Mouse (Mus musculus): ENCODE data around the gene Pip5kl1. TPM values are rescaled to one million over a fixed set of nuclear protein-coding genes. Genes with fewer than 3 reads are reported as not detected.

The Pip5kl1 gene
- total RNA-seq, 2 experiments from 2014 or later, result 4.4 to 7.2 TPM

DNA sequence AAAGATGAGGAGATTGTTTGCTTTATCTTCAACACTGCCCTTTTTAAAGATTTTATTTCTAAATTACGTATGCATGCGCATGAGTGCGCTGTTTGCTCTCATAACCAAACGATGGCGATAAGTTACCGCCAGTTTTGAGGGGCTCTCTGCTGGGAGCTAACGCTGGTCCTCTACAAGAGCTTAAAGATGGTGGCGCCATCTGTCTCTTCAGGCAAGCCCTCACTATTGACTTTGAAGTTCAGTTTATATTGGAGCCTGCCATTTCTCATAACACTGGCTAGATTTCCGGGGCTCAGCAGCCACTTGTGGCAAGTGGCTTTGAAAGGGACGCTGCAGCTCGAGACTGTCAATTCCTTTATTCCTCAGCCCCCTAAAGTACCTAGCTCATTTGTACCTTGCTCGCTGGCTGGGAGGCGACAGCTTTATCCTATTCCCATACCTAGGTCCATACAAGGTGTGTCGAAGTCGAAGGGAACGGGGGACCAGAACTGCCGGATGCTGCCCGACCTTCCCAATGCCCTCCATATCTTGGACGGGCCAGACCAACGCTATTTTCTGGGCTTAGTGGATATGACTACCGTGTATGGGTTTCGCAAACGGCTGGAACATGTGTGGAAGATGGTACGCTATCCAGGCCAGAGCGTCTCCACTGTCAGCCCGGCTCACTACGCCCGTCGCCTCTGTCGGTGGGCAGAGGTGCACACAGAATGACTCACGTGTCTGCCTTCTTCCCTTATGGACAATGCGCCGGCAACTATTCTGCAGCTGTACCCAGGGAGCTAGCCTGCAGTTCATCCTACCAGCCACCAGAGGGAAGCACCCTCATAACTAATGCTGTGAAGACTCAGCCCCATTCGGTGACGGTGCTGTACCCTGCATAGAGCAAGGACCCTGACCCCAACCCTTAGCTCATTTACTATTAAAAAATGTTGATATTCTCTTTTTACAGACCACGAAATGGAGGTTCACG, 8.5 kb downstream of the Pip5kl1 start:
- DNase-seq (ENCODE audit: low spot score in 2 of 2), result peak; percentile 83 to 90

DNA sequence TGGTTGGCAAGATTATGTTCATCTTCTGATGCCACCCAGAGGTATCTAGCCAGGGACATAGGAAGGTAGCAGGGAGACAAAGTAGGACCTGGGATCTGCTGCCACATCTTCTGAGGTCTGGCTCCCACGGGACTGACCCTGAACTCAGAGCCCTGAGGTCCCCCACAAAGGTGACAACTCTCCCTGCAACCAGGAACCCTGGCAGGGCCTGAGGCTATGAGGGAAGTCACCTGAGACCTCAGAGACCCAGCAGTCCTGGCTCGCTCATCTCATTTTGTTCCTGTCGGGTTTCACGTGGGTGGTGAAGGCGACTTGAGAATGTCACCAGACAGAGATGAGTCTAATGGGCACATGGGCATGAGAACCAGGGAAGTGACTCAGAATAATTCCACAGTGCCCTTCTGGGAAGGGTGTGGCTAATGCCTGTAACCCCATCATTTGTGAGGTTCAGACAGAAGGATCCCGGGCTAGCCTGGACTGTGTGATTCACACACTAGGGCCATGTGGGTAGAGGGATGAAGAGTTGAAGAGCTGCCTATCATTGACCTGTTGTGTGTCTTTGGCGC, 10.6 kb downstream of the Pip5kl1 start:
- DNase-seq (ENCODE audit: low spot score in 2 of 2), result no peak

DNA sequence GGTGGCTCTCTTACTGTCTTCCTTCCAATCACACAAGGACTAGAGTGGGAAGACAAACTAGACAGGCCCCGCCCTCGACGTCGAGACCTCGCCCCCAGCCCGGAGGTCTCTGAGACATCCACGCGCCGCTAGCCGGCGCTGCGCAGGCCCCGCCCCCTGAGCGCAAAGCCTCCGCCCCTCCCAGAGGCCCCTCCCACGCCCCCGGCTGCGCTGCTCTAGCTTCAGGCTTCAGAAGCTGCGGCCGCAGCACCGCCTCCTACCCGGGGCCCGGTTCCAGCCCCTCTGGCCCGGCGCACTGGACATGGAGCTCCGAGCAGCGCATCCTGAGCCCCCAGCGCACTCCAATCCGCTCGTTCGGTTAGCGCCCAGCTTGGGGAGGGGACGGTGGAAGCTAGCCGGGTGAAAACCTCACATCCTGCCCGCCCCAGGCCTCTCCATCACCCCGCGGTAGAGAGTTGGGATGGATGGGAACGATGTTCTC, 12.3 kb downstream of the Pip5kl1 start, which contains the start of gene St6galnac4:
St6galnac4 (plus strand) TSS at position 225 of the 481 bp plus-strand sequence.
- DNase-seq (ENCODE audit: low spot score in 2 of 2), result peak; percentile 82 to 89

DNA sequence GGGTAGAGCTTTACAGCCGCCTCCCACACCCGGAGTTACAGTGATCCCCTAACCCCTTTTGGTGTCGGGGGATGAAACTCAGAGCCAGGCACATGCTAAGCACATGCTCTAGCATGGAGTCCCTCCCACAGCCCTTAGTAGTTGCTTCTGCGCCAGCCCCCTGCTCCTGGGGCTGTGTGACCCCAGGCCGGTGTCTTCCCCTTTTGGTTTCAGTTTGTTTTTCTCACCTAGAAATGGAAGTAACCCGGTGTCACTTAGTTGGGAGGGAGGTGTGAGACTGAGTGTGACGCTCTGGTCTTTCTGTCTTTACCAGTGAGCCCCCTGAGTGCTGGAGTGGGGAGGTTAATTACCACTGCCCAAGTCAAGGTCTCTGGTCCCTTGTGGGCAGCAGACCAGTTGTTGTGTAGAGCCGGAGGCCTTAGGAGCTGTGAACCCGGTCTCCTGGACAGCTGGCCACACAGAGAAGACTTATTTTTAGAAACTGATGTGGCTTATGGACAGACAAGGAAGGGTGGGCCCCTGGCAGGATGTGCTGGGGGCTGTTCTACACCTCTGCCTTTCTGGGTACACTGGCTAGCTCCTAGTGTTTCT, 13.2 kb downstream of the Pip5kl1 start:
- no peak for DNase-seq (ENCODE audit: low spot score in 2 of 2)

DNA sequence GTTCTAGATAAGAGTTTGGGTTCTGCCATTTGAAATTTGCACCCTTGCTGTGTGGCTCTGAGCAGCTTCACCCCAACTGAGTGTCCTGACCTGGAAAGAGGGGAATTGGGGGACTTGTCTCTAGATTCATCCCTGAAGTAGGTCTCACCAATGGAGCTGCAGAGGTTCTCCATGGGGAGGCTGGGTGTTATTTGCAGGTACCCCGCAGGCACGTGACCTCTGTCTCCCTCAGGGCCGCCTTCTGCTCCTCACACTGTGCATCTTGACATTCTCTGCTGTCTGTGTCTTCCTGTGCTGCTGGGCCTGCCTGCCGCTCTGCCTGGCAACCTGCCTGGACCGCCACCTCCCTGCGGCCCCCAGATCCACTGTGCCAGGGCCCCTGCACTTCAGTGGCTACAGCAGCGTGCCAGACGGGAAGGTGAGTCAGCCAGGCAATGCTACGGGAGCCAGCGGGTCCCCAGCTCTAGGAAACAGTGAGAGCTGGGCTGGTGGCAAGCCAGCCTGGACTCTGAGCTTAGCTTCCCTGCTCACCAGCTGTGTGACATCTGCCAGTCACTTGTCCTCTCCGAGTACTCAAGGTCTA, 14.7 kb downstream of the Pip5kl1 start:
- no peak for DNase-seq (ENCODE audit: low spot score in 2 of 2)

DNA sequence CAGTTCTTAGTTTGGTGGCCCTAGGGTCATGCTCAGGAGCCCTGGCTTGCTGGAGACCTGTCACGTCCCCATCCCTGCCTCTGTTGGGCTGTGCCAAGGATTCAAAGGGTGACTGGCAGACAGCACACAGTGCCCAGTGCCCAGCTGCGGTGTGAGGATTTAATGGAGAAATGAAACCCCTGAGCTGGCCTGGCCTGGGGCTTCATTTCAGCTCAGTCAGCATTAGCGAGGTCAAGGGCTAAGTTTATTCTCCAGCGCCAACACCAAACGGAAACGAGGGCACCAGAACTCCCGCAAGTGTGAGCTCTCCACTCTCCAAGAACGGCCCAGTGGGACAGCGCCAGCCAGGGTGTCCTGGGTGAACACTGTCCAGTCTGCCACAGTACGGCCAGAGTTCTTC, 15.6 kb downstream of the Pip5kl1 start:
- DNase-seq (ENCODE audit: low spot score in 2 of 2), result no peak

DNA sequence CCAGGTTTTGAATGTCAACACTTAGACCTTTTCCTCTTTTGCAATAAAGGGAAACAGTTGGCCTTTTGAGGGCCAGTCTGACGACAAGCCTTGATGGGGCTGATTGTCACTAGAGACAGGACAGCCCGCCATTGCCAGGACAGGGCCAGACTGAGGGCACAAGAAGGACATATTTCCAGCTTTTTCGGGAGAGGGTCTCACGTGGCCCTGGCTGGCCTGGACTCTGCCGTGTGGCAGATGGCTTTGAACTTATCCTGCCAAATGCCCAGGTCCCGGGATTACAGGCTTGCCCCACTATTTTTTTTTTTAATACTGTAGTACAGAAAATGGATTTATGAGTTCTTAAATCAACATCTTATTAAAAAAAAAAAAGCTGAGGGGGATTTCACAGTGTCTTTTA, 16.7 kb downstream of the Pip5kl1 start:
- DNase-seq (ENCODE audit: low spot score in 2 of 2), result no peak

DNA sequence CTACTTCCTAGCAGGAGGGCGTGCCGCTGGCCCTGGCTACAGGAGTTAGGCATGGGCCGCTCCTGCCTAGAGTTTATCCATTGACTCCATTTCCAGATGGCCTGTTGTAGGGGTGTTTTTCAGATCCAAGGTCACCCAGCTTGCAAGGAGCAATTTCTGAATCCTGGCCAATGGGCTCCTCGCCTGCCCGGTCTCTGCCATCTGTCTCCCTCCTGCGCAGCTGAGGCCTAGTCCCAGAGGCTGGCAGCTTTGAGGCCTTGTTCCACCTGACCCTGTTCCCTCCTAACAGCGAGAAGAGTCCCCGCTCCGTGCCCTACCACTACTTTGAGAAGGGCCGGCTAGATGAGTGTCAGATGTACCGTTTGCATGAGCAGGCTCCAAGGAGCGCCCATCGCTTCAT, 22.1 kb downstream of the Pip5kl1 start:
- no peak for DNase-seq (ENCODE audit: low spot score in 2 of 2)

DNA sequence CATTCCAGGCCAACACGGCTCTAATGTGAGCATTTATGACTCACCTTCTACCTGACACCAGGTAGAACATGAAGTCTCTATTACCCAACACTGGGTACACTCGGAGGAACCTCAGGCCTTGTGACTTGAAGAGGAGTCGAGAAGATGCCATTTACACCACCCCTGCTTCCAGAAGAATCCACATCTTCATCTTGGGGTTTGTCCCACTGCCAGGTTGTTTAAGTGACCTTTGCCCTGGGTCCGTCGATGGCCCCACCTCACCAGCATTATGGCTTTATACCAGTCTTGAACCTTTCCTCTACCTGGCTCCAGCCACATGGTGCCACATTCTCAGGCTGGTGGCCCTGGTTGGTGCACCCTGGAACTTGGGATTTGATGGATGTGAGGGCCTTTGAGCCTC, 22.7 kb downstream of the Pip5kl1 start:
- no peak for DNase-seq (ENCODE audit: low spot score in 2 of 2)

DNA sequence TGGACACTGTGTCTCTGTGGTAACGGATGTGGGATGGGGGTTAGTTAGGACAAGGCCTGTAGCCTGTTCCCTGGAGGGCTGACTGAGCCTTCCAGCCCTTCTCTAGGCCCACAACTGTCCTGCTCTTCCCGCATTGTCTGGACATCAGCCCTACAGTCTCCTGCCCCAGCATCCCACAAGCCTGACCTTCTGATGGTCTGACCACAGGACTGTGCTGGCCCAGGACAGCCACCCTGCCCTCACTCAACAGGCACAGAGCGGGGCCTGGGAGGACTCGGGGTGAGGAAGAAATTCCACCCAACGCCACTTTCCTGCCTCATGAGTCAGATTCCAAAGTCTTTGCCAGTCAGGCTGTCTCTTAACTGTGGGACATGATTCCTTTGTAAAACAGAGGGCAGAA, 23.1 kb downstream of the Pip5kl1 start:
- DNase-seq (ENCODE audit: low spot score in 2 of 2), result no peak

DNA sequence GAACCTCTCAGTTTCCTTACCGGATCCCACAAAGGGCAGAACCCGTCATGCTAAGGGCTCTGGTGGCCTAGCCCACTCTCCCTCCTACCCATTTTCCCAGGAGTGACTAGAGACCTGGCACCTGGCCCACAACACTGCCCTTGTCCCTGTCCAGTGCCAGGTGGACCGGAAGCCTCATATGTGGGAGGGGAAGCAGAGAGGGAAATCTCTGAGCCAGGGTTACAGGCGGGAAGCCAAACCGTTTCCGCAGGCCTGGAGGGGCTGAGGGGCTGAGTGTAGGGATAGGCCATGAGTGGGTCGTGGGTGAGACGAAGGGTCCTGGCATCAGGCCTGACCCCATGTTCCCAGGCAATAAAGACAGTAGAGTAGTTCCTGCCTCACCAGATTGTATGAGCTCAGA, 23.9 kb downstream of the Pip5kl1 start:
- no peak for DNase-seq (ENCODE audit: low spot score in 2 of 2)

DNA sequence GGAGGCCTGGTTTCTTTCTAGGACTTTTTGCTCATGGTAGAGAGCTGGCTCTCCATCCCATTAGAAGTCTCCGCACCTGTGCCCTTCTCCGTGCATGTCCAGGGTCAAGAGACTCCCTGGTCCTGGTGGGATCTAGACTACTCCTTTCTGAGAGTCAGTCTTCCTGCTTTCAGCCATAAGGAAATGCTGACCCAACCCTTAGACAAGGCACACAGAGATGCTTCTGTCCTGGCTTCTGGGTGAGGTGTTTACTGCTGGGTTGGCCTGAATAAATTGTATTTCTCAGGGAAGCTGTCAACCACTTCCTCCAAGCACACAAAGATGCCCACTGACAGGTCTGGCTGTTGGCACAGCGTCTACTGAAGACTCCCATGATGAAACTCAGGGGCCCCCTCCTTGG, 24.8 kb downstream of the Pip5kl1 start, which contains the start of gene St6galnac6:
St6galnac6 (plus strand) TSS at position 301 of the 400 bp plus-strand sequence.
- no peak for DNase-seq (ENCODE audit: low spot score in 2 of 2)

DNA sequence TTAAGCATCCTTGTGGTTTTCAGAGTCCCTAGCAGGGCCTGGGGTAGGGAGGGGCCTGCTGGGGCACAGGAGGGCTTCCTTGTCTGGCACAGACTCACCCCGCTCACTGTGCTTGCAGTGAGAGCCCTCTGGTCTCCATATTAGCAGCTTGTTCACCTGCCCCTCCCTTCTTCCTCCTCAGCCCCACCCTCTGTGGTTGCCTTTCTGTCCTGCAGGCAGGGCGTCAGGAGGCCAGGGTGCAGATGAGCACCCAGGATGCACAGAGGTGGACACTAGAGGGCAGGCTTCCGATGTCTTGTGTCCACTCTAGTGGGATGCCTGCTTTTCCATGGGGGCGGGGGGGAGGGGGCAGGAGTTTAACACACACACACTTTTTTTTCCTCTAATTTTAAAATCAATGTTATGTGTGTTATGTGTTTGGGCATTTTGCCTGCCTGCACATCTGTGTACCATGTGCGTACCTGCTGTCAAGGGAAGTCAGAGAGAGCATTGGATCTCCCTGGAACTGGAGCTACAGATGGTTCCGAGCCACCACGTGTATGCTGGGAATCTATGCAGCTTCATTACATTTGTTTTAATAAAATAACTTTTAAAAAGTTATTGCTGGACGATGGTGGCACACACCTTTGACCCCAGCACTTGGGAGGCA, 26.9 kb downstream of the Pip5kl1 start:
- no peak for DNase-seq (ENCODE audit: low spot score in 2 of 2)

DNA sequence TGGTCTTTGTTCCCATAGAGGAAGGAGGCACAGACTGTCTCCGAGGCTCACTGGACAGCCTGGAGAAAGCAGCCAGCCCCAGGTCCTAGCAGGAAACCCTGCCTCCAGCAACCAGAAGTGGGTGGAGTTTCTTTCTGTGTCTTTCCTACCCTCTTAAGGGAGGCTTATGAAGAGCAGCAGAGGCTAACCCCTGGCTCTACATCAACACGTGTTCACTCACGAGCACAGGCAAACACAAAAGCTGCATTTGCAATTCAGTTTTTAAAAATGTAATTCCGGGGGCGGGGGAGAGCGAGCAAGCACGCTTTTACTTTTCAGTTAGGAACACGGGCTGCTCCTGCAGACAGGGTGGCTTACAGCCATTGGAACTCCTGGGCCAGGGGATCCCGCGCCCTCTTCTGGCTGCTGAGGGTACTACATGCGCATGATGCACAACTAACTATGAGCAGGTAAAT, 28.0 kb downstream of the Pip5kl1 start:
- peak; percentile 88 to 94 for DNase-seq (ENCODE audit: low spot score in 2 of 2)

DNA sequence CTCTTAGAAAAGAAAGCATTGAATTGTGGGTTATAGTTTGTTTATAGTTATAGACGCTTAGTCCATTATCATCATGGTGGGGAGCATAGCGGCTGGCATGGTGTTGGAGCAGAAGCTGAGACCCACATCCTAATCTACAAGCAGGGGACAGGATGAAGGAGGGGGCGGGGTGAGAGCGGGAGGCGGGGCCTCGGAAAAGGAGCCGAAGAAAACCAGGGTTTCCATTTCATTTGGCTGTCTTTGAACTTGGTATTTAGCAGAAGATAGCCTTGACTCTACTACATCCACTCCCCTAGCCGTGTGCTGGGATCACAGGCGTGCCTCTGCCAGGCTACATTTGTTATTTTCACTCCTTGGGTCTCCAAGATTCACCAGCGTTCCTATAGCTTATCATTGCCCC, 30.0 kb downstream of the Pip5kl1 start:
- DNase-seq (ENCODE audit: low spot score in 2 of 2), result no peak

DNA sequence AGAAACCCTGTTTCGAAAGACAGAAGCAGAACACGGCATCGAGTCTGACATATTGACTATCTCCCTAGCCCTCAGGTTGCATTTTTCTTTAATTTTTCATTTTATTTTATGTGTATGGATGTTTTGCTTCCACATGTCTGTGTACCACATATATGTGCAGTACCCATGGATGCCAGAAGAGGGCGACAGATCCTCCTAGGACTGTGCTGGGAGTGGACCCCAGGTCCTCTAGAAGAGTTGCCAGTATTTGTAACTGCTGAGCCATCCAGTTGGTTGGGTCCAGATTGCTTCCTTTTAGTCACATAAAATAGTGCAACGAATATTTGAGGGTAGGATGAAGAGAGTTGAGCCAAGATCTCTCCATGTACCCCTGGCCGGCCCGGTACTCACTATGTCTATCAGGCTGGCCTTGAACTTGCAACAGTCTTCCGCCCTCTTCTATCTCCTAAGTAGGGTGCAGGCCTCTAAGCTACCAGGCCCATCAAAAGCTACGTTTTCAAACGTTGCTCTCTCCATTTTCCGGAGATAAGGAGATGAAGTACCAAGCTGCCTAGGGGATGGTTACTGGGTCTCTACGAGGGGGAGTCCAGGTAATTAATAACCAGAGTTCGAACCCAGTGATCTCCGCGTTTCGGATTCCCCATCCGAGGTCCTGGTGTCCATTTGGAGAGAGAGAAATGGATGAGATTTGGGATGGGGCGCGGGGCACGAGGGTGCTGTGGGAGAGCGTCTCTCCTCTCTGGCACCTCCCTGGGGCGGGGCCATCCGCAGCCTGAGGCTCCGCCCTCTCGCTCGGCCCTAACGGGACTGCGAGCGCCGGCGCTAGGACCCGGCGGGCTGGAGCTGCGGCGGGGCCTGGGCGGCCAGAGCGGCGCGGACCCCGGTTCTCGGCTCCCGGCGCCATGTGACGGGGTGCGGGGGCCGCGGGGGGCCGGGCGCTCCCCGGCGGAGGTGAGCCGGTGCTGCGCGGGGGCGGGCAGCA, 31.9 kb downstream of the Pip5kl1 start:
- DNase-seq (ENCODE audit: low spot score in 2 of 2), result peak; percentile 75 to 82

DNA sequence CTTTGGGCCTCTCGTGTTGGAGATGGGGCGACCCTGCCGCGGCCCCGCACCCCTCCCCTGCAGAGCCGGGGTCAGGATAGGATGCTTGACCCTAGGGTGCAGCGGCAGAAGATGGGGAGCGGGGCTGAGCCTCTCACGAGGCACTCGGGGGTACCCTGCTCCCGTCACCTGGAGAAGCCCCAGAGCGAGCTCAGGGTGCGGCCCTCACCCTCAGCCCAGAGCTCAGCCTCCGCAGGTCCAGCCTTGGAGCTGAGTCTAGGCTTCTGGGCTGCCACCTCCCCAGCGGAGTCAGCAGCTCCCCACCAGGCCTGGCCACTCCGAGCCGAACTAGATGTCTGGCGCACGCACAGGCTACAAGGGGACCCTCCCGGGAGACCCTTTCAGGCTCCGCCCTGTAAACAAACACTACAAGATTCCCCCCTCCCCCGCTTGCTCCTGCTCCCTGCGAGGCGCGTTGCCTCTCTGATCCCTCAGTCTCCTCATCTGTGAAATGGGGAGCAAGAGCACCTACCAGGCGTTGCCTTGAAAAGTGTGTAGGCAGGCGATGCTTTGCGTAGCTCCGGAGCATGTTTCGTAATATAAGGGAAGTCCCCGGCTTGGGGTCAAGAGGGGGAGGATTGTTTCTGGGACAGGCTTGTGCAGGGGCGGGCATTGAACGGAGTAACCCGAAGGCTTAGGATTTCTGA, 32.8 kb downstream of the Pip5kl1 start:
- no peak for DNase-seq (ENCODE audit: low spot score in 2 of 2)

DNA sequence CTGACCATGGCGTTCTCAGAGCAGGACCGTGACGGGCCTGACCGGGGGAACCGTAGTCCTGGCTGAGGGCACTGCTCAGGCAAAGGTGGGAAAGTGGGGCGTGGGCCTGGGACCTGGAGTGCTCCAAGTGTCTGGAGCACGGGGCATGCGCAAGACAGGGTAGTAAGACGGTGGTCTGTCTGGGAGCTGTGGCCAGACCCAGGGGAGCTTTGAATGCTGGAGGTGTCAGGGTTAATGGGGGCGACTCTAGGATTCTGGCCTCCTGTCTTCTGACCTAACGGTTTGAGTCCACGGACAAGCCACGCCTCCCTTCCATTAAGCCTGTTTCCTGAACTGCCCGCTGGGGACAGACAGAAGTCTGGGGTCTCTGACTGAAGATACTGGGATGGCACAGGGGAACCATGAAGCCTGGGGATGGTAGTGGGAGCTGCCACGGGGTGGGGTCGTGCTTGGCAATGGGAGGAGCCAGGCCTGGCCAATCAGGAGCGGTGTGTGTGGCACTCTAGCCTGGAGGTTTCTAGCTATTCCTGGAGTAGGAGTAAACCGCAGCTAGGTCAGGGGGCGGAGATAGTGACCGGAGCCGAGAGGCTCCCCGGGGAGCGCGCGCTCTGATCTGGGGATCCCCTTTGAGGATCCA, 33.7 kb downstream of the Pip5kl1 start:
- no peak for DNase-seq (ENCODE audit: low spot score in 2 of 2)

All from layer of hippocampus, postnatal 14 days (tissue).